Comparison of ENCODE assay signal across 13 mouse cellular contexts in genomic region chr11:95570827-95571619, GRCm38 (mm10). TPM values are rescaled to one million over a fixed set of nuclear protein-coding genes. Genes with fewer than 3 reads are reported as not detected.
DNase-seq lines count a peak whose midpoint lies in the region; ATAC-seq and TF ChIP-seq lines count a peak whose summit lies in the region.
"Had no signal": no experiment of that assay in that cellular context is flagged by ENCODE, and none has a peak within 500 bp of the region (broad histone marks: within the 10 kb centered on the region; RNA-seq: fewer than 3 reads in every experiment).

No protein-coding gene starts in this region.

- no peak overlapping the region for H3K4me2 ChIP-seq in midbrain, embryonic 14.5 days (ENCODE audit: low read length)

- H3K27me3 ChIP-seq in heart, adult 2 months (ENCODE audit: control insufficient read depth, insufficient read depth, low read length): no peaks in the 10 kb centered on the region
- H3K27me3 ChIP-seq in midbrain, embryonic 10.5 days (ENCODE audit: low read depth, poor library complexity, severe bottlenecking): peaks cover 42% of the 10 kb centered on the region
- no peaks in the 10 kb centered on the region for H3K27me3 ChIP-seq in midbrain, embryonic 14.5 days (ENCODE audit: control insufficient read depth, insufficient read depth, low read length)

- H3K4me1 ChIP-seq in heart, adult 2 months (ENCODE audit: control insufficient read depth, insufficient read depth, low read length): no peaks in the 10 kb centered on the region; the same call in 1 of the 2 replicates
- H3K4me1 ChIP-seq in midbrain, embryonic 10.5 days: peaks cover 38% of the 10 kb centered on the region
- peaks cover 3% of the 10 kb centered on the region; the same call in 1 of the 2 replicates for H3K4me1 ChIP-seq in midbrain, embryonic 14.5 days (ENCODE audit: control insufficient read depth, insufficient read depth, low read length)

- ATAC-seq in midbrain, embryonic 14.5 days (ENCODE audit: low FRiP score, low TSS enrichment): no peak
- ATAC-seq: hindbrain, postnatal 0 days; midbrain, embryonic 16.5 days had no signal

- no peaks in the 10 kb centered on the region for H3K36me3 ChIP-seq in heart, adult 2 months (ENCODE audit: control insufficient read depth, insufficient read depth, low read length)
- peaks cover 3% of the 10 kb centered on the region; the same call in 1 of the 2 replicates for H3K36me3 ChIP-seq in midbrain, embryonic 10.5 days
- no peaks in the 10 kb centered on the region for H3K36me3 ChIP-seq in midbrain, embryonic 14.5 days (ENCODE audit: control insufficient read depth, insufficient read depth, low read length)
- H3K36me3 ChIP-seq: G1E had no signal

- no peak overlapping the region for H3K27ac ChIP-seq in heart, adult 2 months
- 0 out of 2 replicates have a peak overlapping the region, but pooled peaks have one; percentile 28 for H3K27ac ChIP-seq in midbrain, embryonic 10.5 days (replicated peaks)
- H3K27ac ChIP-seq in midbrain, embryonic 14.5 days (replicated peaks; ENCODE audit: low read depth, low read length): no peak overlapping the region
- H3K27ac ChIP-seq: hindbrain, postnatal 0 days had no signal

- no peak overlapping the region for H3K9ac ChIP-seq in heart, adult 2 months (ENCODE audit: low read depth, low read length)
- no peak overlapping the region for H3K9ac ChIP-seq in midbrain, embryonic 14.5 days (replicated peaks; ENCODE audit: low read length)

- WGBS in heart, adult 2 months: 68% methylated on average over 25 of the region's 25 CpGs
- WGBS in midbrain, embryonic 10.5 days: 61% methylated on average over 25 of the region's 25 CpGs
- 65% methylated on average over 25 of the region's 25 CpGs for WGBS in midbrain, embryonic 14.5 days

- H3K9me3 ChIP-seq in midbrain, embryonic 10.5 days (replicated peaks): no peaks in the 10 kb centered on the region
- no peaks in the 10 kb centered on the region for H3K9me3 ChIP-seq in midbrain, embryonic 14.5 days (ENCODE audit: control insufficient read depth, low read length)
- H3K9me3 ChIP-seq: G1E had no signal

- no peak for TF ChIP-seq POLR2A in heart, adult 2 months (IDR thresholded peaks at IDR 0.05; ENCODE audit: insufficient read depth, low read depth, low read length)

- TF ChIP-seq CTCF in heart, adult 2 months (IDR thresholded peaks at IDR 0.05): peak; percentile 16; the same call in 1 of the 2 replicates

- no peak overlapping the region for H3K4me3 ChIP-seq in heart, adult 2 months
- H3K4me3 ChIP-seq in midbrain, embryonic 10.5 days: no peak overlapping the region
- H3K4me3 ChIP-seq in midbrain, embryonic 14.5 days (replicated peaks; ENCODE audit: low read depth, low read length): no peak overlapping the region

- no peaks in the 10 kb centered on the region for H3K79me2 ChIP-seq in heart, adult 2 months (replicated peaks; ENCODE audit: control insufficient read depth, insufficient read depth, low read length)

- intact Hi-C loops in heart, adult 2 months (cut with DNase I): no loop called here
- intact Hi-C loops in heart, postnatal 14 days (cut with DNase I): no loop called here

- TF ChIP-seq EP300 in heart, adult 2 months (IDR thresholded peaks at IDR 0.05; ENCODE audit: insufficient read depth, low read depth, low read length): no peak

- DNase-seq in heart, adult 2 months: no peak
- DNase-seq in heart, postnatal 14 days: no peak
- DNase-seq in midbrain, embryonic 10.5 days (ENCODE audit: low spot score): no peak
- no peak for DNase-seq in midbrain, embryonic 14.5 days
- peak; percentile 67 for DNase-seq in Muller cell, postnatal 12 days (ENCODE audit: inconsistent ontology term)
- peak; percentile 70 for DNase-seq in retina, postnatal 1 day
- no peak for DNase-seq in cerebellum, postnatal 14 days
- DNase-seq: cerebellum, postnatal 36 days; thymus, postnatal 14 days had no signal

RNA-seq across cellular contexts. Expression of gene Ngfr, which starts 16.5 kb away (rescaled TPM):
- 1 to 10 TPM in 1 of 2 experiments, under 1 TPM in 1; 0.26 to 1.0 TPM for total RNA-seq in heart, adult 2 months (2021)
- 2.2 and 2.7 TPM in 2 replicates for polyA plus RNA-seq in heart, adult 2 months (2012; rRNA removed)
- total RNA-seq in heart, postnatal 14 days (2021): 1 to 10 TPM; 1.1 to 2.0 TPM
- 17.9 and 22.5 TPM in 2 replicates for polyA plus RNA-seq in midbrain, embryonic 10.5 days (2016; fragmentation: Nextera tagmentation; extraction: Ambion mirVana)
- polyA plus RNA-seq in midbrain, embryonic 14.5 days (2014; fragmentation: Nextera tagmentation; extraction: Ambion mirVana): 8.4 and 13.7 TPM in 2 replicates
- total RNA-seq: granulocyte monocyte progenitor cell, adult 5-6 weeks had no signal
- polyA plus RNA-seq: G1E had no signal

RNA-seq across cellular contexts. Expression of gene Nxph3, which starts 56.7 kb away (rescaled TPM):
- total RNA-seq in heart, adult 2 months (2021): under 1 TPM; 0.55 to 0.73 TPM
- 0.57 and 0.76 TPM in 2 replicates for polyA plus RNA-seq in heart, adult 2 months (2012; rRNA removed)
- total RNA-seq in heart, postnatal 14 days (2021): under 1 TPM; 0.37 to 0.93 TPM
- 0.68 and 0.78 TPM in 2 replicates for polyA plus RNA-seq in midbrain, embryonic 10.5 days (2016; fragmentation: Nextera tagmentation; extraction: Ambion mirVana)
- polyA plus RNA-seq in midbrain, embryonic 14.5 days (2014; fragmentation: Nextera tagmentation; extraction: Ambion mirVana): 1.9 and 4.6 TPM in 2 replicates
- total RNA-seq: granulocyte monocyte progenitor cell, adult 5-6 weeks had no signal
- polyA plus RNA-seq: G1E had no signal

Comparison
In these comparisons a context has a peak if more than half of its experiments do, and no peak if none do; other contexts are left out.
1. DNase-seq: peak in Muller cell, postnatal 12 days (single experiment) and retina, postnatal 1 day (single experiment); none in heart, adult 2 months (0 of 2), heart, postnatal 14 days (0 of 2), midbrain, embryonic 10.5 days (single experiment), midbrain, embryonic 14.5 days (single experiment) and cerebellum, postnatal 14 days (0 of 2).